Mouse (Mus musculus) stomach, embryonic 14.5 days (tissue): Measurements from ENCODE around the gene Rab3il1. TPM values are rescaled to one million over a fixed set of nuclear protein-coding genes. Genes with fewer than 3 reads are reported as not detected.
A peak's percentile ranks its signal among the peaks of the same experiment; 100 is the strongest.

ENCODE experiments used
- ATAC-seq: fragments of 200-750 bp; cut with Nextera tagmentation; 2 replicates; pipeline ENCODE4 v1.8.0; 2017; ENCODE audit warnings: low read depth, moderate TSS enrichment; ENCODE audit not compliant: insufficient number of reproducible peaks, insufficient read depth, low FRiP score
- H3K27ac ChIP-seq: fragments of 300-500 bp; sonication (generic); 2 replicates; pipeline ENCODE4 v1.5.1; 2014; ENCODE audit warnings: mild to moderate bottlenecking, low read length, moderate library complexity, mixed read lengths
- H3K27me3 ChIP-seq: fragments of 300-500 bp; sonication (generic); 2 replicates; pipeline ENCODE4 v1.6.1; 2014; ENCODE audit warnings: low read length, control low read depth, mixed read lengths; ENCODE audit not compliant: control insufficient read depth, insufficient read depth
- H3K36me3 ChIP-seq: fragments of 300-500 bp; sonication (generic); 2 replicates; pipeline ENCODE4 v1.6.1; 2014; ENCODE audit warnings: mild to moderate bottlenecking, control low read depth, low read length, moderate library complexity, mixed read lengths; ENCODE audit not compliant: control insufficient read depth, insufficient read depth
- H3K4me1 ChIP-seq: fragments of 300-500 bp; sonication (generic); 2 replicates; pipeline ENCODE4 v1.6.1; 2014; ENCODE audit warnings: low read length, control low read depth, mixed read lengths; ENCODE audit not compliant: control insufficient read depth, insufficient read depth
- H3K4me2 ChIP-seq: fragments of 300-500 bp; sonication (generic); replicated peaks from 2 replicates; pipeline ENCODE4 v1.6.1; 2014; ENCODE audit warnings: low read depth, low read length, control low read depth
- H3K4me3 ChIP-seq: fragments of 300-500 bp; sonication (generic); 2 replicates; pipeline ENCODE4 v1.5.1; 2014; ENCODE audit warnings: low read depth, low read length, control low read depth
- H3K9ac ChIP-seq: fragments of 300-500 bp; sonication (generic); replicated peaks from 2 replicates; pipeline ENCODE4 v1.6.1; 2014; ENCODE audit warnings: low read depth, mild to moderate bottlenecking, control low read depth, low read length, moderate library complexity, mixed read lengths
- H3K9me3 ChIP-seq: fragments of 300-500 bp; sonication (generic); 2 replicates; pipeline ENCODE4 v1.6.1; 2016; ENCODE audit warnings: low read depth, low read length, control low read depth; ENCODE audit not compliant: control insufficient read depth
- WGBS: fragments of 180-500 bp; shearing (Covaris S2); extraction: QIAGEN DNeasy Blood & Tissue Kit; methylation state at CpG from one replicate; pipeline ENCODE4 v1.1.7; 2014; 5-methylcytosine and 5-hydroxymethylcytosine counted together
- polyA plus RNA-seq: library from polyadenylated mRNA; unstranded; fragments of >200 nt; fragmentation: Nextera tagmentation; extraction: Ambion mirVana; gene quantifications from 2 replicates; pipeline ENCODE4 v1.2.1, GENCODE M21; 2014

Gene Rab3il1
- polyA plus RNA-seq, 1 experiment from 2014 or later = 28.6 TPM

- Histone ChIP-seq H3K9ac (no peak overlapping the region), H3K4me2 (no peak overlapping the region), H3K36me3 (peaks cover 22% of the 10 kb centered on the region), H3K4me1 (peaks cover 13% of the 10 kb centered on the region), H3K9me3 (no peaks in the 10 kb centered on the region), H3K4me3 (no peak overlapping the region), H3K27me3 (no peaks in the 10 kb centered on the region), H3K27ac (no peak overlapping the region)
- 37% methylated on average over 6 of the region's 6 CpGs for WGBS
- no peak for ATAC-seq
Observed at GRCm38 (mm10) chr19:9987192-9987591, 14.3 kb upstream of the Rab3il1 start.

GRCm38 (mm10) chr19:9987593-9987992 is 13.9 kb upstream of the Rab3il1 start:
- H3K9ac ChIP-seq = no peak overlapping the region
- no peak overlapping the region for H3K27ac ChIP-seq
- H3K9me3 ChIP-seq = no peaks in the 10 kb centered on the region
- H3K4me1 ChIP-seq = peaks cover 13% of the 10 kb centered on the region
- no peaks in the 10 kb centered on the region for H3K27me3 ChIP-seq
- H3K4me2 ChIP-seq = no peak overlapping the region
- H3K4me3 ChIP-seq = no peak overlapping the region
- H3K36me3 ChIP-seq = peaks cover 22% of the 10 kb centered on the region
- ATAC-seq = no peak

GRCm38 (mm10) chr19:9989171-9989883 is 12.1 kb upstream of the Rab3il1 start:
- H3K4me1 ChIP-seq = peaks cover 11% of the 10 kb centered on the region; the same call in 1 of the 2 replicates
- peaks cover 18% of the 10 kb centered on the region for H3K36me3 ChIP-seq
- H3K4me3 ChIP-seq = no peak overlapping the region
- WGBS = 68% methylated on average over 17 of the region's 17 CpGs
- no peak overlapping the region for H3K27ac ChIP-seq
- no peaks in the 10 kb centered on the region for H3K27me3 ChIP-seq
- no peak for ATAC-seq
- no peak overlapping the region for H3K4me2 ChIP-seq
- H3K9ac ChIP-seq = no peak overlapping the region
- no peaks in the 10 kb centered on the region for H3K9me3 ChIP-seq

- Histone ChIP-seq H3K27me3 (no peaks in the 10 kb centered on the region), H3K9me3 (no peaks in the 10 kb centered on the region), H3K4me1 (peaks cover 11% of the 10 kb centered on the region; the same call in 1 of the 2 replicates), H3K9ac (no peak overlapping the region), H3K36me3 (peaks cover 13% of the 10 kb centered on the region), H3K4me3 (no peak overlapping the region), H3K27ac (no peak overlapping the region), H3K4me2 (no peak overlapping the region)
- ATAC-seq = no peak
Observed at GRCm38 (mm10) chr19:9989884-9990256, 11.6 kb upstream of the Rab3il1 start.

- Histone ChIP-seq H3K4me2 (no peak overlapping the region), H3K9me3 (no peaks in the 10 kb centered on the region), H3K27ac (no peak overlapping the region), H3K4me3 (no peak overlapping the region), H3K36me3 (no peaks in the 10 kb centered on the region), H3K27me3 (no peaks in the 10 kb centered on the region), H3K9ac (no peak overlapping the region), H3K4me1 (peaks cover 11% of the 10 kb centered on the region; the same call in 1 of the 2 replicates)
- peak; percentile 19; the same call in 1 of the 2 replicates for ATAC-seq
- whole genome bisulfite sequencing = 30% methylated on average over 5 of the region's 5 CpGs
Observed at GRCm38 (mm10) chr19:9991304-9991703, 10.2 kb upstream of the Rab3il1 start.

GRCm38 (mm10) chr19:9992011-9992958 is 9.2 kb upstream of the Rab3il1 start:
- H3K9ac ChIP-seq = no peak overlapping the region
- 42% methylated on average over 26 of the region's 26 CpGs for WGBS

GRCm38 (mm10) chr19:9993036-9993656 is 8.3 kb upstream of the Rab3il1 start:
- WGBS = 5% methylated on average over 17 of the region's 17 CpGs
- H3K36me3 ChIP-seq = no peaks in the 10 kb centered on the region
- H3K4me1 ChIP-seq = peaks cover 11% of the 10 kb centered on the region; the same call in 1 of the 2 replicates
- ATAC-seq = peak; percentile 81
- no peak overlapping the region for H3K27ac ChIP-seq
- peak overlapping the region; percentile 25 for H3K4me3 ChIP-seq
- no peaks in the 10 kb centered on the region for H3K27me3 ChIP-seq
- H3K9me3 ChIP-seq = no peaks in the 10 kb centered on the region
- peak overlapping the region; percentile 42 for H3K4me2 ChIP-seq
- H3K9ac ChIP-seq = no peak overlapping the region

More at GRCm38 (mm10) chr19:9992011-9992958, 9.2 kb upstream of the Rab3il1 start:
- Histone ChIP-seq H3K4me1 (peaks cover 11% of the 10 kb centered on the region; the same call in 1 of the 2 replicates), H3K27me3 (no peaks in the 10 kb centered on the region), H3K27ac (no peak overlapping the region), H3K4me2 (peak overlapping the region; percentile 42), H3K9me3 (no peaks in the 10 kb centered on the region), H3K4me3 (peak overlapping the region; percentile 25), H3K36me3 (no peaks in the 10 kb centered on the region)
- peak; percentile 34 for ATAC-seq
